Mouse (Mus musculus): ENCODE measurements around the gene 2310057M21Rik.

- TF ChIP-seq CTCF (IDR thresholded peaks at IDR 0.05; ENCODE audit: borderline replicate concordance, control insufficient read depth, extremely low read depth, insufficient read depth, low read length, poor library complexity) (no peak), POLR2A (IDR thresholded peaks at IDR 0.05; ENCODE audit: control insufficient read depth, extremely low read depth, insufficient read depth, low read length, poor library complexity) (no peak)
Measured at GRCm38 (mm10) chr7:131337502-131338068, 25.0 kb downstream of the 2310057M21Rik start.
